Mouse (Mus musculus) heart, postnatal 25 days (tissue): Measurements from ENCODE around the gene Zmynd8. TPM values are rescaled to one million over a fixed set of nuclear protein-coding genes. Genes with fewer than 3 reads are reported as not detected.

ENCODE experiments used
- DNase-seq: peaks from one replicate; pipeline ENCODE4 v3.0.0; 2022; ENCODE audit warnings: low spot score
- intact Hi-C: fragments of 180-260 bp; cut with DNase I; formaldehyde crosslinking; loops from one replicate; pipeline ENCODE4 v1.15.1; 2025
- total RNA-seq, 2 experiments: library from RNA; stranded (reverse); gene quantifications; 2 replicates each; pipeline ENCODE4 v1.2.3; 2021

The Zmynd8 gene
- total RNA-seq, 2 experiments from 2014 or later: 44.5 to 48.7 TPM

GRCm38 (mm10) chr2:165845490-165845889, 53.3 kb downstream of the Zmynd8 start:
- peak; percentile 37 for DNase-seq
- intact Hi-C loops: no loop called here

- no peak for DNase-seq
- intact Hi-C loops: no loop called here
Measured at GRCm38 (mm10) chr2:165843350-165843749, 55.5 kb downstream of the Zmynd8 start.

- no peak for DNase-seq
- intact Hi-C loops: no loop called here
Measured at GRCm38 (mm10) chr2:165842241-165842640, 56.6 kb downstream of the Zmynd8 start.

GRCm38 (mm10) chr2:165841805-165842204, 57.0 kb downstream of the Zmynd8 start:
- intact Hi-C loops: no loop called here
- no peak for DNase-seq

- DNase-seq: no peak
- intact Hi-C loops: no loop called here
Measured at GRCm38 (mm10) chr2:165840852-165841251, 58.0 kb downstream of the Zmynd8 start.

GRCm38 (mm10) chr2:165839317-165839652, 59.5 kb downstream of the Zmynd8 start:
- DNase-seq: no peak
- intact Hi-C loops: no loop called here

GRCm38 (mm10) chr2:165838606-165839316, 60.1 kb downstream of the Zmynd8 start:
- intact Hi-C loops: no loop called here
- no peak for DNase-seq

GRCm38 (mm10) chr2:165834601-165835000, 64.2 kb downstream of the Zmynd8 start:
- intact Hi-C loops: no loop called here
- no peak for DNase-seq

- no peak for DNase-seq
- intact Hi-C loops: no loop called here
Measured at GRCm38 (mm10) chr2:165833468-165833867, 65.3 kb downstream of the Zmynd8 start.

- intact Hi-C loops: no loop called here
- no peak for DNase-seq
Measured at GRCm38 (mm10) chr2:165832720-165833119, 66.1 kb downstream of the Zmynd8 start.

- no peak for DNase-seq
- intact Hi-C loops: no loop called here
Measured at GRCm38 (mm10) chr2:165832295-165832694, 66.5 kb downstream of the Zmynd8 start.

GRCm38 (mm10) chr2:165831637-165832289, 67.1 kb downstream of the Zmynd8 start:
- intact Hi-C loops: no loop called here
- DNase-seq: no peak

GRCm38 (mm10) chr2:165828770-165829169, 70.0 kb downstream of the Zmynd8 start:
- no peak for DNase-seq
- intact Hi-C loops: no loop called here

- intact Hi-C loops: no loop called here
Measured at GRCm38 (mm10) chr2:165825964-165826712, 72.7 kb downstream of the Zmynd8 start.

GRCm38 (mm10) chr2:165825261-165825900, 73.4 kb downstream of the Zmynd8 start:
- intact Hi-C loops: no loop called here
- DNase-seq: no peak

More at GRCm38 (mm10) chr2:165825964-165826712, 72.7 kb downstream of the Zmynd8 start:
- peak; percentile 73 for DNase-seq

GRCm38 (mm10) chr2:165824826-165825225, 74.0 kb downstream of the Zmynd8 start:
- intact Hi-C loops: no loop called here
- DNase-seq: no peak

- intact Hi-C loops: no loop called here
- no peak for DNase-seq
Measured at GRCm38 (mm10) chr2:165822478-165822877, 76.3 kb downstream of the Zmynd8 start.

GRCm38 (mm10) chr2:165821671-165822070, 77.1 kb downstream of the Zmynd8 start:
- intact Hi-C loops: loop anchor here (2.0 kb wide), 1 partner anchor 225 kb away; no protein-coding TSS in a partner anchor
- DNase-seq: no peak

GRCm38 (mm10) chr2:165820504-165821095, 78.2 kb downstream of the Zmynd8 start:
- intact Hi-C loops: loop anchor here (2.0 kb wide), 1 partner anchor 226 kb away; no protein-coding TSS in a partner anchor

GRCm38 (mm10) chr2:165820073-165820472, 78.7 kb downstream of the Zmynd8 start:
- intact Hi-C loops: loop anchor here (2.0 kb wide), 1 partner anchor 227 kb away; no protein-coding TSS in a partner anchor
- DNase-seq: no peak

More at GRCm38 (mm10) chr2:165820504-165821095, 78.2 kb downstream of the Zmynd8 start:
- DNase-seq: no peak
